Mouse (Mus musculus) neural tube, embryonic 14.5 days (tissue): ENCODE measurements around the gene Mphosph9. TPM values are rescaled to one million over a fixed set of nuclear protein-coding genes. Genes with fewer than 3 reads are reported as not detected.

ENCODE experiments used
- ATAC-seq: fragments of 200-750 bp; cut with Nextera tagmentation; 2 replicates; pipeline ENCODE4 v1.8.0; 2017; ENCODE audit warnings: low read depth, mild to moderate bottlenecking, moderate TSS enrichment, moderate library complexity
- H3K27ac ChIP-seq: fragments of 300-500 bp; sonication (generic); 2 replicates; pipeline ENCODE4 v1.5.1; 2014; ENCODE audit warnings: low read depth, mild to moderate bottlenecking, control low read depth, low read length, moderate library complexity, mixed read lengths
- H3K27me3 ChIP-seq: fragments of 300-500 bp; sonication (generic); 2 replicates; pipeline ENCODE4 v1.6.1; 2014; ENCODE audit warnings: low read length; ENCODE audit not compliant: control insufficient read depth, insufficient read depth
- H3K36me3 ChIP-seq: fragments of 300-500 bp; sonication (generic); 2 replicates; pipeline ENCODE4 v1.6.1; 2014; ENCODE audit warnings: low read length, mixed read lengths; ENCODE audit not compliant: control insufficient read depth, insufficient read depth
- H3K4me1 ChIP-seq: fragments of 300-500 bp; sonication (generic); 2 replicates; pipeline ENCODE4 v1.6.1; 2014; ENCODE audit warnings: low read length; ENCODE audit not compliant: control insufficient read depth, insufficient read depth
- H3K4me2 ChIP-seq: fragments of 300-500 bp; sonication (generic); 2 replicates; pipeline ENCODE4 v1.6.1; 2014; ENCODE audit warnings: mild to moderate bottlenecking, low read depth, low read length, control low read depth
- H3K4me3 ChIP-seq: fragments of 300-500 bp; sonication (generic); 2 replicates; pipeline ENCODE4 v1.5.1; 2014; ENCODE audit warnings: low read depth, low read length, control low read depth, mixed read lengths
- H3K9ac ChIP-seq: fragments of 300-500 bp; sonication (generic); replicated peaks from 2 replicates; pipeline ENCODE4 v1.6.1; 2014; ENCODE audit warnings: low read depth, mild to moderate bottlenecking, control low read depth, low read length, mixed read lengths
- H3K9me3 ChIP-seq: fragments of 300-500 bp; sonication (generic); 2 replicates; pipeline ENCODE4 v1.6.1; 2016; ENCODE audit warnings: low read length; ENCODE audit not compliant: control insufficient read depth
- WGBS: fragments of 180-500 bp; shearing (Covaris S2); extraction: QIAGEN DNeasy Blood & Tissue Kit; methylation state at CpG from one replicate; pipeline ENCODE4 v1.1.7; 2014; 5-methylcytosine and 5-hydroxymethylcytosine counted together
- polyA plus RNA-seq: library from polyadenylated mRNA; unstranded; fragments of >200 nt; fragmentation: Nextera tagmentation; extraction: Ambion mirVana; gene quantifications from 2 replicates; pipeline ENCODE4 v1.2.1, GENCODE M21; 2014

Mphosph9 gene
- polyA plus RNA-seq, 1 experiment from 2014 or later, result 18.8 TPM

- Histone ChIP-seq H3K27me3 (no peaks in the 10 kb centered on the region), H3K9ac (no peak overlapping the region), H3K9me3 (no peaks in the 10 kb centered on the region), H3K36me3 (no peaks in the 10 kb centered on the region), H3K4me3 (no peak overlapping the region), H3K4me1 (peaks cover 11% of the 10 kb centered on the region), H3K27ac (no peak overlapping the region), H3K4me2 (no peak overlapping the region)
- ATAC-seq, result no peak
- WGBS, result 67% methylated on average over 4 of the region's 4 CpGs
Observed at GRCm38 (mm10) chr5:124236180-124236579, 91.6 kb downstream of the Mphosph9 start.

- Histone ChIP-seq H3K9ac (no peak overlapping the region), H3K9me3 (no peaks in the 10 kb centered on the region), H3K36me3 (no peaks in the 10 kb centered on the region), H3K27me3 (no peaks in the 10 kb centered on the region), H3K27ac (no peak overlapping the region), H3K4me2 (no peak overlapping the region), H3K4me1 (peaks cover 4% of the 10 kb centered on the region; the same call in 1 of the 2 replicates), H3K4me3 (no peak overlapping the region)
- 95% methylated on average over 6 of the region's 6 CpGs for WGBS
- no peak for ATAC-seq
Observed at GRCm38 (mm10) chr5:124234778-124235177, 93.0 kb downstream of the Mphosph9 start.

GRCm38 (mm10) chr5:124233874-124234661, 93.7 kb downstream of the Mphosph9 start:
- no peak for ATAC-seq
- no peak overlapping the region for H3K27ac ChIP-seq
- H3K36me3 ChIP-seq, result no peaks in the 10 kb centered on the region
- H3K9ac ChIP-seq, result no peak overlapping the region
- peaks cover 4% of the 10 kb centered on the region; the same call in 1 of the 2 replicates for H3K4me1 ChIP-seq
- H3K4me2 ChIP-seq, result no peak overlapping the region
- H3K27me3 ChIP-seq, result no peaks in the 10 kb centered on the region
- H3K4me3 ChIP-seq, result no peak overlapping the region
- no peaks in the 10 kb centered on the region for H3K9me3 ChIP-seq
- 68% methylated on average over 12 of the region's 12 CpGs for WGBS

- no peaks in the 10 kb centered on the region for H3K36me3 ChIP-seq
- no peak overlapping the region for H3K27ac ChIP-seq
- no peak overlapping the region for H3K4me3 ChIP-seq
- ATAC-seq, result no peak
- no peak overlapping the region for H3K9ac ChIP-seq
- no peaks in the 10 kb centered on the region for H3K27me3 ChIP-seq
- H3K4me2 ChIP-seq, result no peak overlapping the region
- 83% methylated on average over 8 of the region's 8 CpGs for WGBS
- peaks cover 4% of the 10 kb centered on the region; the same call in 1 of the 2 replicates for H3K4me1 ChIP-seq
- no peaks in the 10 kb centered on the region for H3K9me3 ChIP-seq
Observed at GRCm38 (mm10) chr5:124233144-124233465, 94.7 kb downstream of the Mphosph9 start.

- no peaks in the 10 kb centered on the region for H3K27me3 ChIP-seq
- H3K36me3 ChIP-seq, result no peaks in the 10 kb centered on the region
- no peak overlapping the region for H3K9ac ChIP-seq
- H3K9me3 ChIP-seq, result no peaks in the 10 kb centered on the region
- H3K4me3 ChIP-seq, result no peak overlapping the region
- H3K27ac ChIP-seq, result no peak overlapping the region
- H3K4me2 ChIP-seq, result no peak overlapping the region
- H3K4me1 ChIP-seq, result peaks cover 4% of the 10 kb centered on the region; the same call in 1 of the 2 replicates
- 58% methylated on average over 18 of the region's 18 CpGs for WGBS
- ATAC-seq, result no peak
Observed at GRCm38 (mm10) chr5:124232360-124233143, 95.2 kb downstream of the Mphosph9 start.

- H3K4me1 ChIP-seq, result peaks cover 4% of the 10 kb centered on the region; the same call in 1 of the 2 replicates
- H3K4me3 ChIP-seq, result no peak overlapping the region
- no peak overlapping the region for H3K4me2 ChIP-seq
- no peaks in the 10 kb centered on the region for H3K27me3 ChIP-seq
- no peaks in the 10 kb centered on the region for H3K9me3 ChIP-seq
- no peaks in the 10 kb centered on the region for H3K36me3 ChIP-seq
- H3K9ac ChIP-seq, result 0 out of 2 replicates have a peak overlapping the region, but pooled peaks have one; percentile 7
- ATAC-seq, result no peak
- no peak overlapping the region for H3K27ac ChIP-seq
- 48% methylated on average over 9 of the region's 9 CpGs for WGBS
Observed at GRCm38 (mm10) chr5:124230461-124230860, 97.3 kb downstream of the Mphosph9 start.

- ATAC-seq, result no peak
- H3K27ac ChIP-seq, result no peak overlapping the region
Observed at GRCm38 (mm10) chr5:124227193-124227592, 100.6 kb downstream of the Mphosph9 start.

GRCm38 (mm10) chr5:124226494-124226893, 101.3 kb downstream of the Mphosph9 start:
- Histone ChIP-seq H3K27ac (no peak overlapping the region), H3K9ac (no peak overlapping the region), H3K4me3 (no peak overlapping the region), H3K27me3 (no peaks in the 10 kb centered on the region), H3K4me1 (no peaks in the 10 kb centered on the region), H3K4me2 (no peak overlapping the region), H3K9me3 (no peaks in the 10 kb centered on the region), H3K36me3 (no peaks in the 10 kb centered on the region)
- ATAC-seq, result no peak
- WGBS, result 89% methylated on average over 4 of the region's 4 CpGs

More at GRCm38 (mm10) chr5:124227193-124227592, 100.6 kb downstream of the Mphosph9 start:
- Histone ChIP-seq H3K4me1 (peaks cover 3% of the 10 kb centered on the region; the same call in 1 of the 2 replicates), H3K27me3 (no peaks in the 10 kb centered on the region), H3K36me3 (no peaks in the 10 kb centered on the region), H3K9me3 (no peaks in the 10 kb centered on the region), H3K4me2 (no peak overlapping the region), H3K9ac (no peak overlapping the region), H3K4me3 (no peak overlapping the region)
- WGBS, result 58% methylated on average over 6 of the region's 6 CpGs

GRCm38 (mm10) chr5:124225891-124226290, 101.9 kb downstream of the Mphosph9 start:
- no peaks in the 10 kb centered on the region for H3K4me1 ChIP-seq
- no peak overlapping the region for H3K4me3 ChIP-seq
- H3K27me3 ChIP-seq, result no peaks in the 10 kb centered on the region
- no peak for ATAC-seq
- H3K36me3 ChIP-seq, result no peaks in the 10 kb centered on the region
- no peaks in the 10 kb centered on the region for H3K9me3 ChIP-seq
- no peak overlapping the region for H3K27ac ChIP-seq
- H3K9ac ChIP-seq, result no peak overlapping the region
- no peak overlapping the region for H3K4me2 ChIP-seq
- 80% methylated on average over 7 of the region's 7 CpGs for WGBS
